Mouse (Mus musculus): Measurements from ENCODE around the gene Arpc2.
A peak's percentile ranks its signal among the peaks of the same experiment; 100 is the strongest.

The Arpc2 gene

GRCm38 (mm10) chr1:74284543-74285160 is 48.8 kb downstream of the Arpc2 start, which contains the start of the genes Aamp and Pnkd:
Aamp (minus strand) TSS chr1:74284738.
Pnkd (plus strand) TSS chr1:74284930.
- DNase-seq = peak; percentile 100

DNA sequence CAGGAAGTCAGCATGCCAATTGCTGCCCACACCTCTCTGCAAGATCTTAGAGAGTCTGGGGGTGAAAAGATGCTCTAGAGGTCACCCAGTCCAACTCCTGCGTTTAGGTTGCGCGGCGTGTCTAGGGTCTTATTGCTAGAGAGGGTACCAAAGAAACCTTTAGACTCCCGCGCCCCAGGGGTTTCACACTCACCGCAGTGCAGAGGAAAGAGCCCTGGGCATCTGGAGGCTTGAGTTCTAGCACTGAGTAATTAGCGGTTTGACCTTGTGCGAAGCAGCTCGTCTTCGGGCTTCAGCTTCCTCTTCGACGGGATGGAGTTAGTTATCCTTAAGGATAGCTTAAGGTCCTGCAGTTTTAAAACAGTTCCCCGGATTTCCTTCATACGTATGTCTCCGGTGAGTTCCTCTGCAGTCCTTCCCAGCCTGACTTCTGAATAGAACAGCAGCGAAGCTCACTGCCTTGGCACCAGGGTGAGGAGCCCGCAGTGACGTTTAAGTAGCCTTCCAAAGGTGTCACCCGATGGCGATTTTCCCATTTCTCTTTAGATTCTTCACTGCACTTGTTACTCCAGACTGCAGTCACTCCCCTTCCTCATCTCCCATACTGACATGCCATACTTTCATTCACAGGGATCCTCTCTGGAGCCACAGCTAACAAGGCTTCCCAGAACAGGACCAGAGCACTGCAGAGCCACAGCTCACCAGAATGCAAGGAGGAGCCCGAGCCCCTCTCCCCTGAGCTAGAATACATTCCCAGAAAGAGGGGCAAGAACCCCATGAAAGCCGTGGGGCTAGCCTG is 49.5 kb downstream of the Arpc2 start:
- peak; percentile 68 for DNase-seq

- peak; percentile 70 for DNase-seq
Measured at GRCm38 (mm10) chr1:74286869-74287607, 51.2 kb downstream of the Arpc2 start.

DNA sequence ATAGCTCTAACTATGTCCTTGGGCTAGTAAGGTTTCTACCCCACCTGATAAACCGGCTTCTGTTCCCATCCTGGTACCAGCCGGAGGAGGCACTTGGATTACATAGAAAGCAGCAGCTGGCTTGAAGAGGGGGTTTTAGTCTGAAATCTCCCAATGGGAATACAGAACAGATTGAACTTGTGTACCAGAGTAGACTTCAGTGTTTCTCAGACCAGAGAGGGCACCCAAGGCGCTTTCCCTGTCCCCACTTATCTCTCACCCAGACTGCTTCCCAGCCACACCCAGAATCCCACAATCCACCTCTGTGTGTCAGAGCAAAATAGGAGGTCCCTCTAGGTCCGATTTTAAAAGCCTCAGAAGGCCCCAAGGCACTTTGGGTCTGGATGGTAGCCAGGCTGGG is 52.4 kb downstream of the Arpc2 start:
- peak; percentile 38 for DNase-seq

GRCm38 (mm10) chr1:74289248-74289647 is 53.4 kb downstream of the Arpc2 start:
- DNase-seq = no peak

DNA sequence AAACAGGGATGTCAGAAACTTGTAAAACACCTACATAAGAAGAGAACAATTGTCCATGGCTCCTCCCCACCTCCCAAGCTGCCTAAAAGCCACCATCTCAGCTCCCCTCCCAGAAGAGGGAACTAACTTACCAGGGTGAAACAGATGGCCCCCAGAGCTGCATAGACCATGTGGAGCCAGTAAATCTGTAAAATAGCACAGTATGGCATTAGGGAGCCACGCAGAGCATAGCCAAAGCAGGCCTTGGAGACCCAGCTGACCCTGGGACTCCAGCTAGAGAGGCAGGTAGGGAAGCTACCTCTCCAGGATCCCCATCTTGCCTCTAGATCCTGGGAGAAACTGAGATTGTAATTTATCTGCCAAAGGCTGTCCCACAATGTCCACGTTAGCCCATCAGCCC is 53.9 kb downstream of the Arpc2 start:
- DNase-seq = no peak

DNA sequence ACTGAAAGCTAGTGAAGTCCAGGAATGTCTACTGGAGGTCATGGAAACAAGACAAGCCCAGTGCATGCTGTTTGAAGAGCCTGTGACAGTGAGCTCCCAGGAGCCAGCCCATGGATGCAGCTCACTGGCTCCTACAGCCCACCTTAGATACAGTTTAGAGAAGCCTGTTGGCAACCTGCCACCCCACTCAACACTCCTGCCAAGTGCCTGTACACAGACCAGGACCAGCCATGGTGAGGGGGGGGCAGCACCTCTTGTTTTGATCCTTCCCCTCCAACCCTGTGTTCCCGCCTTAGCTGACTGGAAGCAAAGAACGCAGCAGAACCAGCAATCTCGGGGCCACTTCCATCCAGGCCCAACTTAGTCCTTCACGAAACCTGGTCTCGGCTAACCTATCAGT is 54.3 kb downstream of the Arpc2 start:
- DNase-seq = peak; percentile 62

- DNase-seq = no peak
Measured at GRCm38 (mm10) chr1:74292331-74293020, 56.6 kb downstream of the Arpc2 start.

DNA sequence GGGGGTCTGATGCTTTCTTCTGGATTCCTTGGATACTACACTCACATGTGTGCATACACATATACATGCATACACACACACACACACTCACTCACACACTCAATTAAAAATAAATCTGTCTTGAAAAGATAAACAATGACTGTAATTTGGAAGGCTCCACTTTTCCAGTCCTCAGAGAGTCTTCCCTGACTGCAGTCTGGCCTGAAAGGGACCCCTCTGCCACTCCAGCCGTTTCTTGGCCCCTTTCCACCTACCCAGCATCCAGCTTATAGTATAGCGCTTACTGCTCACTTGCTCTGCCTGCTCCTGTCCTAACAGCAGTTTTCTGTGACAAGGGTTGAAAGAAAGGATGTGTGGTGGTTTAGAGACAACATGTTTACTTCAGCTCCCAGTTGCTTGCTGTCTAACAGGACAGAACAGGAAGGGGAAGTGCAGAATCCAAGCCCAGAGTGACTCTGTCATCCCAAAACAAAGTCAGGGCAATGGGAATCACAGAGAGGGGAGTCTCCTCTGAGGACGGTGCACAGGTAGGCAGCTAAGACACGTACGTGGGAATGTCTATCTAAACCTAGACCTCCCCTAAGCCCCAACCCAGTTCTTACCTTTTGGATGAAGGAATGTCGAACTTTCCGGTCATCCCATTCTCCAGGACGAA is 57.5 kb downstream of the Arpc2 start:
- no peak for DNase-seq

- DNase-seq = peak; percentile 28
Measured at GRCm38 (mm10) chr1:74294090-74294643, 58.3 kb downstream of the Arpc2 start.

DNA sequence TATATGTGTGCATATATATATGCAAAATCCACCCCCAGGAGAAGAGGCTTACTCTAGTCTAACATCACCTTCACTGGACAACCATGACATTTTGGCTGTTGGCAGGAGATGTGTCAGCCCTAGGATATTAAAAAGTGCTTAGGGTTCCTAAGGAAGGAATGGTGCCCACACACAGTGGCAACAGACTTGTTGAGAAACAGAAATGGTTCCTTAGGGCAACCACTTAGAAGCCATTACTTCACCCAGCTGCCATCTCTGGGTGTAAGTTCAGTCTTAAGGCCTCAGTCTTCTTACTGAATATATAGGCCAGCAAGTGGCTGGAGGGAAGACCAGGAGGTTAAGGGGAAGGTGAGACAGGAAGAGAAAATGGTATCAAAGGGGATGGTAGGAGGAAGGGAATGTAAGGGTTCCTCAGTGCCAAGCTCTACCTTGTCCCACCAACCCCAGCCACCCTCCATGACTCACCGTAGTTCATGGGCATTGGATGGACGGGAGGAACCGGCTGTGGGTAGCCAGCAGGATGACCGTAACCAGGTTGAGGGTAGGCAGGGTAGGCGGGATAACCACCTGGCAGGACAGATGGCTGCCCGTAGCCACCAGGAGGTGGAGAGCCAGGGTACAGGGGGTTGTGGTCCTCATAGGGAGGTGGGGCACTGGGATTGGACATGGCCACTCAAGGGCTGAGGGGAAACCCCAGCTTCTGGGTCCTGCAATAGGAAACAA is 59.0 kb downstream of the Arpc2 start:
- DNase-seq = peak; percentile 71

DNA sequence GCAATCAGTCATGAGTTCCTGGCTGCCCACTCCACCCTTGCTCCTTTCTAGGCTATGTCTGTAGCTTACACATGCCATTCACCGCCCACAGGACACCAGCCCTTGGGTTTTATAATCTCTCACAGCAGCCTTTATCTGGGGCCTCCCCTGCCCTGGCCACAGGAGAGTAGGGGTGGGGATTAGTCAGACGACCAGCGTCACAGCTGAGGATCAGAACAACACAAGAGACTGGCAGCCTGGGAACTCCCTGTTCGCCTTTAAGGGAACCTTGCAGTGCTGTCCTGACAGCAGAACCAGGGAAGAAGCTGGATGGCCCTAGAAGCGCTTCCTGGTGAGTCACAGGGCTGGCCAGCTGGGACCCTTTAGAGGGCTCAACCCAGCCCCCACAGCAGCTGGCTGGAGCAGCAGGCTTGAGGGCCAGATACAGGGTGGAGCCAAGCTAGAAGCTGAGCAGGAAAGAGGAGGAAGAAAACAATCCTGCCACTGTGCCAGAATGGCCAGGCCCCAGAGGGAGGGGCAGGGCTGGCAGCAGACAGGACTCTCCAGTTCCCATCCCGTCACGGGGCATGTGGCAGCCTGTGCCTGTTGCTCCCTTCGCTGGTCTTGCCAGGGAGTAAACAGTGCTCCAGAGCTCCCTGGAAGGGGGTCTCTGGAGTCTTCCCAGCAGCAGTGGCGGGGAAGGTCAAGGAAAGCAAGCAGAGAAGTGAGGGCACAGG is 59.7 kb downstream of the Arpc2 start:
- peak; percentile 93 for DNase-seq

GRCm38 (mm10) chr1:74296477-74296876 is 60.6 kb downstream of the Arpc2 start:
- DNase-seq = peak; percentile 38

DNA sequence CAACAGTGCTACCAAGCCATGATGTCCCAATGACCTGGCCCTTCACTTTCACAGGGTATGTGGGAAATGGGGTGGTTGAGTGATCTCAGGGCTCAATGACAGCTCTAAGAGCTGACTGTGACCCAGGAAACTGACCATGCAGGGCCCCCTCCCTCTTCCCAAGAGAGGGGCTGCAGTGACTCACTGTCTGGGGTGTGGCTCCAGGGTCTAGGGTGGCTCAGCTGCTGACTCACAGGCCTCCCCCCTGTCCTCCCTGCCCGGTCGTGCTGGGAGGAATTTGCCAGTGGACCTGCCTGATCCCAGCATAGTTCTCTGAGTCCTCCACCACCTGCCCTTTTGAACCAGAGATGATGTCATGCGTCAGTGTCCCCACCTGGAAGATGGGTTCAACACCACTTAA is 61.4 kb downstream of the Arpc2 start:
- DNase-seq = peak; percentile 56

DNA sequence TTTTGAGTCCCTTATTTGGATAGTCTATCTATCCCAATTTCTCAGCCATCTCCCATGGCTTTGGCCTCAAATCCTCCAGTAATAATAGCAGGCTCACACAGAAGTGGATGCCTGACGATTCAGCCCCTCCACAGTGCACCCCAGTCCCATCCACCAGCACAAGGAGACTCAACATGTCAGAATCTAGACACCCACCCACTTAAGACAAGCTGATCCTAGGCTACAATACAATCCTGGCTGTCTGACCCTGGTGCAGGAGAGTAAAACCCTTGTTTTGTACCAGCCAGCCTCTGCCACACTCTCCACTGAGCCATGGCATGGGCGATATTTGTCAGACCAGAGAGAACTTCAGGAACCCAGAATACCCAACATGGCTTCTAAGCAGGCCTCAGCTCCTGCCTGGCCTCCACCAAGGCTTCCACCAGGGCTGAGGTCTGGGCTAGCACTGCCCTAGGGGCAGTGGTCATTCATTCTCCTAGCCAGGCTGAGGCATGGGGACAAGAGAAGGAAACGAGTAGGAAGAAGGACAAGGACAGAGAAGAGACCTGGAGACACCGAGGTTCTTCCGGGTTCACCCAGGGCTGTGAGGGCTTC is 62.4 kb downstream of the Arpc2 start:
- no peak for DNase-seq

- DNase-seq = peak; percentile 72
Measured at GRCm38 (mm10) chr1:74298996-74299395, 63.1 kb downstream of the Arpc2 start.

- no peak for DNase-seq
Measured at GRCm38 (mm10) chr1:74300347-74301110, 64.6 kb downstream of the Arpc2 start.

DNA sequence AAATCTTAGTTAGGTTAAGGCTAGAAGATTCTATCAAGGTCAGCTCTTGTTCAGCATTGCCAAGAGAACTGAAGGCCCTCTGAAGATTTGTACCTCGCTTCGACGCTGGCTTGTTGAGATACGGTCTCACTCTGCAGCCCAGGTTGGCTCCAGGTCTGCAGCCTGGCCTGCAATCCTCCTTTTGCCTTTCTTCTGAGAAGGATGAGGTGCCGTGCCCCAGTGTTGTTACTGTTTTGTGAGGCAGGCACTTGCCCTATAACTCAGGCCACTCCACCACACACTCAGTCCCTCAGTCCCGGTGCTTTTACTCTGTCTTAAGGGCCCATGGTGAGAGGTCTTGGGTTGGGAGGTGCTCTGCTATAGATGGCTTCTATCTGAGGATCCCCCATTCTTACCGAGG is 66.3 kb downstream of the Arpc2 start:
- DNase-seq = no peak

- DNase-seq = peak; percentile 46
Measured at GRCm38 (mm10) chr1:74302835-74303234, 67.0 kb downstream of the Arpc2 start.

Data from cerebellum, adult 11-12 months (tissue).